Mouse (Mus musculus) retina, adult 2 months (tissue): ENCODE data around the gene Gpr1.

Experiments
- DNase-seq: peaks from one replicate; pipeline ENCODE4 v3.0.0-alpha.2; 2012; ENCODE audit warnings: low read depth, low spot score

Gene Gpr1

DNA sequence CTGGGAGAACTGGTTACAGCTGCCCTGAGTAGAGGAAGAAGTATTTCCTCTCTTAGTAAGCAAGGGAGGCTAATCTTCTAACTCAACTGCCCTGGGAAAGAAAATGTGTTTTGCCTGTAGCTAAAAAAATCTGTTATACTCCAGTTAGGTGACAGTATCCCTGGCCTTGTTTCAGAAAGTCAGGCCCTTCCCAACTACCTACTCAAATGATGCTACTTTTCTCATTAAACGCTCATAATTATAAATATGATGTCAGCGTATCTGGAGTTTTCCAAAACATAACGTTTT lies at the start of gene Gpr1:
Gpr1 (minus strand) TSS at position 273 of the 288 bp plus-strand sequence.
- no peak for DNase-seq

DNA sequence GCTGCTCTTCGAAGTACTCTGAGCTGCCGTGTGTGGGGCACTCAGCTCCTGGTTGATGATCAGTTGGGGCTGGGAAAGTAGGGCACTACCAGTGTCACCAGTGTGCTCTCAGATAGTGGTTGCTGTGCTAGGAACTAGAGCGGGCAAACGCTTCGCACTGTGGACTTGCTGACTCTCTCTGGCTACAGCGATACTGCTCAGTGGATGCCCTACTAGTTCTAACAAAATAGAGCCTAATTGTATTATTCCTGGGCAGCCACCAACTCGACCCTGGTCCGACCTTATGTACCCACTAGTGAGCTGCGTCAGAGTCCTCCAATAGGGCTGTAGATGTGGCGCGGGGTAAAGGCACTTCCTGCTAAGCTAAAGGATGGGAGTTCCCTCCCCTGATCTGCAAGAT lies 49.3 kb upstream of the Gpr1 start:
- DNase-seq = no peak

DNA sequence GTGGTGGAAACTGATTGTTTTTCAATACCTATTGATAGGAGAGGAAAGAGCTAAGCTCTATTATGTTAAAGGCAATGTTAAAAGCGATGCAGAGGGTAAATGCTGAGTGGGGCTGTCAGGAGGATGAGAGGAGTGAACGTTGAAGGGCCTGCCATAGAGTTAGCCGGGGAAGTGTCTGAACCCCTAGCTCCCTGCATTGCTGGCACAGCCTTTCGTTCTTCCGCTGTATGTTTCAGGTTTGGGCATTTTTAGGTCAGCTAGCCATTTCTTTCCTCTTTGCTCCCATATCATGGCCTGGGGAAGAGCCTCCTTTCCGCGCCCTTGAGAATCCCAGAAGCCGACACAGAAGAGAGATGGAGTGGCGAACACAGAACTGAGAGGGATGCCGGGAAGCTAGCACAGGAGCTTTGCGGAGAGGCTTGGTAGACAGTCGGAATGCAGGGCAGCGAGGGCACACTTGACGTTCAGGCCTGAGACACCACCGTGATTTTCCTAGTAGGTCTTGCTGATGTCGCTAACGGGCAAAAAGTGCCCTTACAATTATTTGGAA lies 46.8 kb upstream of the Gpr1 start:
- DNase-seq = no peak

DNA sequence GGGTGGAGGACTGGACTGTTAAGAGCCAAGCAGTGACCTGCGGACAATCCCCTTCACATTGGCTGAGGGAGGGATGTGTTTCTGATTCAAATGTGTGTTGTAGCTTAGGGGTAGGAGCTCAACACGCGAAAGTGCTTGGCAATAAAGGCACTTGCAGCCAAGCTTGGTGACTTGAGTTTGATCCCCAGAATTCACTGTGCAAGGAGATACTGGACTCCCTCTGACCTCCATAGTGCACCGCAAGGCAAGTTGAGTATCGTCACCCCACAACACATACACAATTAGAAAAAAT lies 46.3 kb upstream of the Gpr1 start:
- no peak for DNase-seq

DNA sequence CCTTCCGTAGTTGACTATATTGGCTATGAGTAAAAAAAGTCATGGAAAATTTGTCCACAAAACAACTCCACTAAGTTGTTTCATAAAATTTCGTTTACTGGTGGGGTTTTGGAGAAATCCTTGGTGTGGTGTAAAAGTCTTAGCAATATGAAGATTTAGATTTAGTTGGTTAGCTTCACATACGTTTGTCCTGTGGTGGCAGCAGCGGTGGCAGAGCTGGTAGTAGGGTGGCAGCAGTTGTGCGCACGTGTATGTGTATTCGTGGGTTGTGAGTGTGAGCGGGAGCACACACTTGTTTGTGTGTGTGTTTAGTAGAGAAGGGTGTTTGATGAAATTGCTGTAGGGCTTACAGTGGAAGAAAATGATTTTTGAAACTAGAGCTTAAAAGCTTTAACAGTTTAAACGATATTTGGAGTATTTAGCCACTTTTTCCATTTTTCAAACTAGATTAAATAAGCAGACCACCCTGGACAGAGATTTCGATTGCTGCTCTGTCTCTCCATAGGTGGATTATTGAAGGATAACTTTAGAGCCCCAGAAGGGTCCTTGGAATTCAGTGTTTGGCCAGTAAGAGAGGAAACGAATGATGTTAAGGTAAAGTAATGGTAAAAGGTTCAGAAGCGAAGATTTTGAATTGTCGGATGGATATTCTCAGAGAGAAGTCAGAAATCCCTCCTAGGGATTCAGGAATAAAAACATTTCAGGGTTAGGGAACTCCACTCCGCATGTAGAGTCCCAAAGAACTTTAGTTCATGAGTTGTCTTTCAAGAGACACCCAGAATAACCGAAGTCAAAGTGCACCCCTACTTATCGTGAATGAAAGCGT lies 45.8 kb upstream of the Gpr1 start:
- no peak for DNase-seq

DNA sequence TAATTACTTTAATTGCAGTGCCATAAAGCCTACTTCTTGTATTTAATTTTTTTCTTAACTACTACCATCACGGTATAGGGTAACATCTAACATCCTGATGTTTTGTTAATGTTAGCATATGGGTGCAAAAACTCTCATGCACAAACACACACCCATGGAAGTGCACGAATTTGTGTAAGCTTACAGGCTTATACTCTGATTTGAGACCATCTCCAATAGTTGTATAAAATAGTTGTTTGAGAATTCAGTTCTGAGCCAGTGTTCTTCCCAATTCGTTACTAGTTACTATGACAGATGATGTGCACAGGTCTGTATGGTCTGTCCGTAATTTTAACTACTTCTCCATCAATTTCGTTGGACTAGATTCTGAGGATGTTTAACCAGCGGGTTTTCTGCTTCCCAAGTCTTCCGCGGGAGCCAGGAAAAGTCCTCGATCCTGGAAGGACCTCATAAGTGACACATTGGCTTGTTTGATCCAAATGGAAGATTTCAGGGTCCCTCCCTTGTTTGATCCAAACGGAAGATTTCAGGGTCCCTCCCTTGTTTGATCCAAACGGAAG lies 45.0 kb upstream of the Gpr1 start:
- DNase-seq = no peak

DNA sequence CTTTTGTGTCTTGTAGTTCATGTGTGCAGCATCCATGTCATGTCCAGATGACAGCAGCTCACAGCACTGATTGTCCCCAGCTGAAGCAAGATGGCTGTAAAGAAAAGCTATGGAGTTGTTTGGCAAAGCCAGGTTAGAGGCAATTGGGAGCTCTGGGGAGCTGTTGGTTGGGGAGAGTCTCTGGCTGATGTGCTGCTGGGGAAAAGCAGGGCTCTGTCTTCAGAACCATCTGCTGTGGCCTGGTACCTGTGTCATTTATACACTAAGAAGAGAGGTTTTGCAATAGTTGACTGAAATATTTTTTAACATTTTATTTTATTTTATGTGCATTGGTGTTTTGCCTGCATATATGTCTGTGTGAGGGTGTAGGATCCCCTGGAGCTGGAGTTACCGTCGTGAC lies 44.2 kb upstream of the Gpr1 start:
- DNase-seq = no peak

DNA sequence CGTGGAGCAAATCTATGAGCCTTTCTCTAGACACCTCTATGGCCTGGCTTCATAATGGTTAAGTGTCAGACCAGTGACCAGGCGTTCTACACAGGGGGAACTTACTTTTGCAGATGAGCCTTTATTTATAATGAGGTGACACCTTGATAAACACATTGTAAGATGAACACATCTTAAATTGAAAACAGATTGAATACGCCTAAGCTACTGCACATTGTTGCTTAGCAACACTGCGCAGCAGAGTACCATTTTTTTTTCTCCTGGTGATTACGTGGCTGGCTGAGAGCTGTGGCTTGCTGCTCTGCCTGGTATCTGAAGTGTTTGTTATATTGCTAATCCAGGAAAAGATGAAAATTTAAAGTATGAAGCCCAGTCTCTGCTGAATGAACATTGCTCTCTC lies 41.7 kb upstream of the Gpr1 start:
- no peak for DNase-seq

DNA sequence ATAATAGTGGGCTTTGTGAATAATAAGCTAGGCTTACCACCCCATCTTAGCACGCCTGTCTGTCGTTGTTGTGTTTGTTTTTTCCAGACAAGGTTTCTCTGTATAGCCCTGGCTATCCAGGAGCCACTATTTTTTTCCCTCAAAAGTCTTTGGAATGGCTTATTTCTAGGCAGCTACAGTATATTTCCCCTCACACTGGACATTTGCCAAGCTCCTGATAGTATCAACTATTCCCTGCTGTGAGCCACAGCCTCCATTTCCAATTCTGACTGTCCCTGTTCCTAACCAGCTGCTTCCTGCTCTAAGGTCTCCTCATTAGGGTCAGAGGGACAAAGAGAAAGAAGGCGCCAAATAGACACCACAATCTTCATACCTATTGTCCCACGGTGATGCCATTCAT lies 40.8 kb upstream of the Gpr1 start:
- DNase-seq = no peak

DNA sequence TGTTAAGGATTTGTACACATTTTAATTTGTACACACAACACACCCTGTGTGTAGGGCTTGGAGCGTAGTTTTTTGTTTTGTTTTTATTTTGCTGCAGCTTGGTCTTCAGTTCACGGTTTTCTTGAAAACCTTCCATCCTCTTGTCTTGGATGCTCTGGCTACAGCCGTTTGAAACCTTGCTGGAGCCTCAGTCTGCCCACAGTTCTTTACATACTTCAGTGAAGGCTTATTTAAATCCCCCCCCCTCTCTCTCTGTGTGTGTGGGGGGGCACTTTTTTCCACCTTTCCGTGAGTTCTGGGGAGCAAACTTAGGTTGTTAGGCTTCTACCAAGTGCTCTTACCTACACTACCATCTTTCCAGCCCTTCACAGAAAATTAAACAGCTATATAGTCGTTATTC lies 38.9 kb upstream of the Gpr1 start:
- no peak for DNase-seq

DNA sequence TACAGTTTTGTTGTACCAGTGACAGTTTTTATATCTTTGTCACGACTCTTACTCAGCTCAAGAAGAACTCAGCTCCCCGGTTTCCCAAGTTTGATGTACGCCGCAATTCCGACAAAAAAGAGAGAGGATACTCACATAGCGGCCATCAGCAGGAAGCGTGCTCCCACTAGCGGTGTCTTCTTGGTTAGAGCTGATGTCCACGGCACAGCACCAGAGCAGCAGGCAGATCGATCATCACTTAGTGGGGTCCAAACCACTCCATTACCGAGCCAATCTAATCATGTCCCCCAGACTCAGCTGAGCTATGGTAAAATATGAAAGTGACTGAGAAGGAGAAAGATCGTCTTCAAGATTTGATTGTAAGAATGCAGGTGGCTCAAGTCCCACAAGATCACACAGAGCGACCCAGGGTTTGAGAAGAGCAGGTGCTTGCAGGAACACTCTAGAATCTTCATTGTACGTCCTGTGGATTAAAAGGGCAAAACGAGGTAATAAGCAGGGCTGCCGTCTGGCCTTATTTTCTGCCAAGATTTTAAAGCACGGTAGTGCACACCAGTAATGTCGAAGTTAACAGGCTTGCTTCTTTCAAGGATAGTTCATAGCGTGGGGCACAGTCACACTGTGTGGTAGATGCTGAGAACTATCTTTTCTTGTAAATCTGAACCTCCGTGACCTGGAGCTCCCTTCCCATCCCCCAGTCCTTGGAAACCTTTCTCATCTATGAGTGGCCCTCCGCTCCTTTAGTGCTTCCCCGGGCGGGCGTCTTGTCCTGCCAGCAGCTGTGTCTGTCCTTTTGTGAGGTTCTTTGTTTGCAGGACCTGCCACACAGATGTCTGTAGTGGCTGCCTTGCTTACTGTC lies 38.2 kb upstream of the Gpr1 start:
- no peak for DNase-seq

DNA sequence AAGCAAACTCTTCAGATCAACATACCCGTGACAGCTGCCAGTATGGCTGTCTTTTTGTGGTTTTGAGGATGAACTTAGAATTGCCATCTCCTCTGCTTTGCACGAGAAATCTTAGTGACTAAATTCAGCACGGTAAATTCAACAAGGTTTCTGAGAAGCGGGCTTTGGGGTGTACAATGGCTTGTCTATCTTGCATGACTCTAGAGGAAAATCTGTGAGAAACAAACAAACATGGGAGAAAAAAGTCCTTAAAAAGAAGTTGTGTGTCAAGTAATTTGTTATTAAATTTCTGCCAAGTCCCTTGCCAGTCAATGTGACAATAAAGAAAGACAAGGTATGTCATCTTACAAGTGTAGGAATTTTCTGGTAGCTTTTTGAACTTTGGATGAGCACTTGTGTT lies 34.9 kb upstream of the Gpr1 start:
- no peak for DNase-seq

DNA sequence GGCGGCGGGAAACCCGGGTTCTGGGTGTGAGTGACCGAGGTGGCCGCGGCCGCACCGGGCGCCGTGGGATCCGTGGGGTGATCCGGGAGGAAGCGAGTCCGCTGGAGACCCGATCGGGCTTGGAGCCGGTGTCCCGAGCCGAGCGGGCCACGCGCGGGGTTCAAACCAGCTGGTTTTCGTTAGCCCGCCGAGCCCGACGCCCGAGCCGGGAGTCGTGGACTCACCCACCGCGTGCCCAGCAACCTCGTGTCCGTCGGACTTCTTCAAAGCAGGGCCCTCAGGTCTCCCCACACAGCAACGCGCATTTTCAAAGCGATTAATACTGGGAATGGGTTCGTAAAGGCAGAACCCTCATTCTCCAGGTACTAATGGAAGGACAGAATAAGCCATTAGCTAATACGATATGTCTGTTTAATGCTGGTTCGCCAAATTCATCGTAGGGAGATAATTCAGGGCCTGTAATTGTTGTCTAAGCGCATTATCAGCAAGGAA lies 34.1 kb upstream of the Gpr1 start:
- DNase-seq = no peak

DNA sequence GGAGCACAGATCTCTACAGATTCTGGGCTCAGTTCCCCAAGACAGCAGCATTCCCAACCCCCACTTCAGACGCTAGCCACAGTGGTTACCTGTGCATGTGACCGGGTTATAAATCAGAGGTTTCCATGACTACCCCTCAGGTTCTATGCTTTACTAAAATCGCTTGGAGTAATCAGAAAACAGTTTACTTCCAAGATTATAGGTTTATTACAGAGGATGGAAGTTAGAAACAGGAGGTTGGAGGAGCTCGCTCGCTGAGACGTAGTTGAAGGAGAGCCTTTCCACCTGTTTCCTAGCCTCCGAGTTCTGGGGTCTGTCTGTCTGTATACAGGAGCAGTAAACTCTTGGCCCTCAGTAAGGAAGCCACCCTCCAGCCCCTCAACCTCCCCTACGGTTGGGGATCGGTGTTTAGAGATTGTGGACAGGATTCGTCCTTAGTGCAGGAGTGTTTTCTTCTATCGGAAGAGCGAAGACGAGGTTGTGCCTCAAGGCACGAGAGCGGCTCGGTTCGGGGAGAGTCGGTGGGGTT lies 33.6 kb upstream of the Gpr1 start:
- DNase-seq = no peak

DNA sequence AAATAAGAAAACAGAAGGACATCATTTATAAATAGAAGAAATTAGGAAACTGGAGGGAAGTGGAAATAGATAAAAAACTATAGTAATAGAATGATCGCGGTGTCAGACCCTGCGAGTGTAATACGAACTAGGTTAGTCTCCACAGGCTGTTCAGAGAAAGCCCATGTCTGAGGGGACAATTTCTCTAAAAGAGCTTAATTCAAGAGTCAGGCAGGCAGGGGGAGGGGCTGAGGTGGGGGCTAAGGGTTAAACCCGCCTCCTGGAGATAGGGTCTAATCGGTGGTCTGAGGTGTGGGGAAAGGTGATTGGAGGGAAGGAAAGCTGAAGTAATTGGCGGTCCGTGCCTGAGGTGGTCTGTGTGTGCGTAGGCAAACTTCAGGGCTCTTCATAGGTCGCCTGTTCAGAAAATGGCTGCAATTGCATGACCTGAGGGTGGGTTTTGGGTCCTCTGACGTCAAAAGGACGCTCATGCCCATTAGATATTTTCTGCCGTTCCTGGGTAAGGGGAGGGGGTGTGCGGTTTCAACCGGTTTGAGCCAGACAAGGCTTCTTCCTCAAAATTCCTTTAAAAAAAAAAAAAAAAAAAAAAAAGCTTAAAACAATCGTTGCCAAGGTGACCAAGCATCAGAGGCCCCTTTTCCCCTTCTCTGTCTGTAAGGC lies 32.6 kb upstream of the Gpr1 start:
- DNase-seq = no peak

DNA sequence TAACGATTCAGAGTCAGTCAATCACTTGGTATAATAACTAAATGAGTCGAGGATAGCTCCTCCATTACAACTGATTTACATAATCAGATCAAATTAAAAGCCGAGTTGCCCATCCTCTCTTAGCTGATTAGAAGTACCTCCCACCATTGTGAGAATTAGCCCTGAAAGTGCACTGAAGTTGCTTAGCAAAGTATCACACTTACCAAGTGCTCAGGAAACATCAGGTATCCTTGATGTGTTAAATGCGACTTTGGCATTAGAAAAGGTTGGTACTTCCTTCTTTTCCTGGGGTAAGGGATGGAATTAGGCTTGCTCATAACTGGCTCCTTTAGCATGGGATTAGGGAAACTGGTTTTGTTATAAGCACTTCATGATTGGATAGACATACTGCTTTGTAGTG lies 29.5 kb upstream of the Gpr1 start:
- no peak for DNase-seq

DNA sequence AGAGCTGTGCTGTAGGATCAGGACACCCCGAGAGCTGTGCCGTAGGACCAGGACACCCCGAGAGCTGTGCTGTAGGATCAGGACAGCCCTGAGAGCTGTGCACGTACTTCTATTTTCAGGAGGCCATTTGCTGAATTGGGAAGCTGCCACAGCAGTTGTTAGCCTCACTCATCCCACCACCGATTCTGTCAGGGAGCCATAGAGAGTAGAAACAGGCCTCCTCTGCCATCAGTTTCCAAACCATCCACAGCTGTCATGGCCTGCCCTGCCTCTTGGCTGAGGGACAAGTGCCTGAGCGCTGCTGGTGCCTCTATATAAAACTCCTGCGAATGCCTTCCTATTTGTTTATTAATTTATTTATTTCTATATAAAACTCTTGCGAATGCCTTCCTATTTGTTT lies 25.4 kb upstream of the Gpr1 start:
- no peak for DNase-seq

DNA sequence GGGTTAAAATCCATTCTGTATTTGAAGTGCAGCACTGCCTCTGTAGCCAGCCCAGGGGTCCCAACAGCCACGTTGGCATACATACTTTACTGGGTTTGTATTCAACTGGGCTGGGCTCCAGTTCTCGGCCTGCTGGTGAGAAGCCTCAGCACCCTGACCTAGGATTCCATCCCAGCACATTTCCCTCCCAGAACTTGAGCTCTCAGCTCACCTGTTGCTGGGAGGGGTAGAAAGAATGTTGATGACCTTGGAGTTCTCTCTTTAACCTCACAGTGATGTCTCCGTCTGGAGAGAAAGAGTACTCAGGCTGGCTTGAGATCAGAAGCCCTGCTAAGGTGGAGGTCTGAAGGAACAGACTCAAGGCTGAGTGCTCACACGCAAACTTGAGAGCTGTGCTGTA lies 25.0 kb upstream of the Gpr1 start:
- DNase-seq = no peak

DNA sequence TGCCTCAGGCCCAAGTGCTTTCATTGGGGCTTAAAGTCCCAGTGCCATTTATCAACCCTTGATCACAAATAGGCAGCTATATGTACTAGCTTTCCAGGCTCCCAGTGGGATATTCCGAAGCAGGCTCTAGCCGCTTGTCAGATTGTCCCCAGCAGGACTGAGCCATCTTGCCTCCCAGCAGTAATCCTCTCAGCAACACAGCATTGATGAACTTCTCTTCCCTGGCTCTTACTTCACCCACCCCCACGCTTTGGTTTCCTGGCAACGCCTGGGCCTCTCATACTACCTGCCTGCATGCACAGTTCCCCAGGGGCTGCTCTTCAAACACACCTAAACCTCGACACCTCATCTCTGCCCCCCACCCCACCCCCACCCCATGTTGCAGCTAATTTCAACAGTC lies 23.0 kb upstream of the Gpr1 start:
- DNase-seq = no peak

DNA sequence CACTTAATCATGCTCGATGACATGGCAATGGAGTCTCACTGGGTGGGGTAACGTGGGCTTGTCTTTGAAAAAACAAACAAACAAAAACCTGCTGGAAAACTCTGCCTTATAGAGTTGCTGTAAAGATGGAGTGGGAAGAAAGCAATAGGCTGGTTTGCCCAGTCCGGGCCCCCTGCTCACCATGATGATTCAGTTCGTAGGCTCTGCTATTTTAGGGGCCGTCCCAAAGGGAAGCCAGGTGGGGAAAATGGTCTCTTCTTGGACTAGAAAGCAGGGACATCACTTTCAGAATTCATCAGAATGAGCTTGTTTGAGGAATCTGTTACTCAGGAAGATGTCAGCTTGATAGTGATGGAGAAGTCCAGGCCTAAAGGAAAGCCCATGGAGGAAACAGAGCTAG lies 12.9 kb upstream of the Gpr1 start:
- DNase-seq = no peak

DNA sequence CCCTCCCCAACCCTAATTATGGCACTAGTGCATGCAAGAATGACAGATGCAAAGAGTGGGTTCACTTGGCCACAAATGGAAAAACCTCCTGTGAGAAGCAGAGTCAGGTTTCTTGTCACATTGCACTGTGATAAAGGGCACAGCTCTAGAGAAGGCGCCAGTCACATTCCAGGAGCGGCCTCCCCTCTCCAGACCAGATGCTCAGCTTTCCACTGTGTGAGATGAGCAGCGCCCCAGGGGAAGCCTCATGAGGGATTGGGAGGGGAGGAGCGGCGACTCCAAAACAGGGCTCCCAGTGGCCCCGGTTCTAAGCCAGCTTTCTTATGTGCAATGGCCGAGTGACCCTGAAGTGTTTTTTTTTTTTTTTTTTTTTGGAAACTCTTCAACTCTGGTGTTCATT lies 11.5 kb upstream of the Gpr1 start:
- DNase-seq = no peak

DNA sequence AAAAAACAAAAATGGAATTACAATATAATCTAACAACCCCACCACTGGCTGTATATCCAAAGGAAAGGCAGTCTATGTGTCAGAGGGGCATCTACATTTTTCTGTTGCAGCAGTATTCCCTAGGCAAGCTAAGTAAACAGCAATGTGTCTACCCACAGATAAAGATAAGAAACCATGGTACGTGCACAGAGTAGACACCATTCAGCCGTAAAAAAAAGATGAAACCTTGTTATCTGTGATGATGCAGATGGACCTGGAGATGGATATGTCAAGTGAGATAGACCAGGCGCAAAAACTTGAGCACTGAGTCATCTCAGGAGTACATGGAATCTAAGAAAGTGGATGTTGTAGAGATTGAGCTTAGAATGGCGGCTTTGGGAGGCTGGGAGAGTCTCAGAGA lies 10.7 kb upstream of the Gpr1 start:
- no peak for DNase-seq
